Mouse (Mus musculus): ENCODE measurements at regions not wholly inside any gene's neighbourhood (a gene's known extent, or its start where the extent isn't known, plus 50 kb on each side); places are given as distances from the start of the nearest gene placed in this dataset.

DNA sequence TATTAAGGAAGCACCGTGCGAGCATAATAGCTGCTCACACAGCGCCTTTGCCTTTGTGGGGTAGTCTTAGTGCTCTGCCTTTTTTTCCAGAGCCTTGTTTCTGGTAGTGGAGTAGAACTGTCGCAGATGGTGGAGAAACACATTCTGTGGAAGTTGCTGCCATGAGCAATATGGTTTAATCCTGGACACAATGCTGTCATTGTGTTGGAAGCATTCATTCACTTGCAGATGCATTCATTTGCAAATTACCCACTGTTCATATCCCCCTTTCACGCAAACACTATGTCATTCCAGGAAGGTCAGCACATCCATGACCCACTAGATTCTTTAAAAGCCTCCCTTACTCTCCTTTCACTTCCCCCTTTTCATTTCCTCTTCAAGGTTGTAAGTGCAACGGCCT lies 219.7 kb upstream of the Cdh6 start:
- Histone ChIP-seq H3K27me3 (replicated peaks; ENCODE audit: control insufficient read depth, insufficient read depth, low read length) (no peaks in the 10 kb centered on the region), H3K4me2 (replicated peaks; ENCODE audit: low read depth) (no peak overlapping the region), H3K9ac (ENCODE audit: low read depth, low read length) (no peak overlapping the region), H3K4me3 (ENCODE audit: low read depth, low read length) (no peak overlapping the region), H3K9me3 (ENCODE audit: control insufficient read depth) (no peaks in the 10 kb centered on the region), H3K36me3 (ENCODE audit: control insufficient read depth, insufficient read depth) (no peaks in the 10 kb centered on the region), H3K27ac (ENCODE audit: low read depth, low read length) (no peak overlapping the region), H3K4me1 (replicated peaks; ENCODE audit: control insufficient read depth, insufficient read depth, low read length) (no peaks in the 10 kb centered on the region)
- TF ChIP-seq CTCF (IDR thresholded peaks at IDR 0.05; ENCODE audit: low read depth): no peak
- no peak for ATAC-seq
- WGBS: 73% methylated on average over 6 of the region's 6 CpGs

DNA sequence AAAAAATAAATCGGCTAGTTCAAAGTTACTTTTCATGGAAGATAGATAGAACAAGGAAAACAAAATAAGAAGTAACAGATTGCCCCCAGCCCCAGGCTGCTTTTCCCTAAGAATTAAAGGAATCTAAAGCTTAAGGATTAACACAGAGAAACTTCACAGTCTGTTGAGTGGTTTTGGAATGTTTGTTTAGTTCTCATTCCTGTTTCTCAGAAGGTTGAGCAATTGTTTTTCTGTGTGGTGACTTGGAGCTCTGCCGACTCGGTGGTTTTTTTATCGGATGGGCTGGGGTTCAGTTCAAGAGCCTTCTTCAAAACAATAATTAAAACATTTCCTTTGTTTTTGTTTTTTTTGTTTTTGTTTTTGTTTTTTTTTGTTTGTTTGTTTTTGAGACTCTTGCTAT lies 217.9 kb upstream of the Cdh6 start:
- Histone ChIP-seq H3K27ac (ENCODE audit: low read depth, low read length) (no peak overlapping the region), H3K4me3 (ENCODE audit: low read depth, low read length) (no peak overlapping the region), H3K36me3 (ENCODE audit: control insufficient read depth, insufficient read depth) (no peaks in the 10 kb centered on the region), H3K4me1 (replicated peaks; ENCODE audit: control insufficient read depth, insufficient read depth, low read length) (no peaks in the 10 kb centered on the region), H3K9me3 (ENCODE audit: control insufficient read depth) (no peaks in the 10 kb centered on the region), H3K27me3 (replicated peaks; ENCODE audit: control insufficient read depth, insufficient read depth, low read length) (no peaks in the 10 kb centered on the region), H3K4me2 (replicated peaks; ENCODE audit: low read depth) (no peak overlapping the region), H3K9ac (ENCODE audit: low read depth, low read length) (no peak overlapping the region)
- no peak for ATAC-seq
- WGBS: 46% methylated on average over 4 of the region's 4 CpGs
- TF ChIP-seq CTCF (IDR thresholded peaks at IDR 0.05; ENCODE audit: low read depth): no peak

DNA sequence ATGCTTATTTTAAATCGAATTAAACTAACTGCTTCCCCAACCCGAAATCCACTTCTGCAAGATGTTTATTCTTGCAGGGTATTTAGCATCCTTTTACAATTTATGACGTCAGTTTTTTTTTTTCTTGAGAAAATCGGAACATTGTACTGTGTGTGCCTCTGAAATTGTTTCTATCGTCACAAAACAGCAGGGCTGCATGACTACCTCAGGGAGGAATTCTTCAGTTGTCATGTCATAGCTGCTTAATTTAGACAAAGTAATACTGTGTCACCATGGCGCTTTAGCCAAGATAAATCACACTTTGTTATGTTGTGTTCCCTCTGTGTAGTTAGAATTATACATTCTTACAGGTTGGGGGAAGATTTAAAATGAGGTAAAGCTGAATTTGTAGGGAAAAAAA lies 211.3 kb upstream of the Cdh6 start:
- Histone ChIP-seq H3K36me3 (ENCODE audit: control insufficient read depth, insufficient read depth) (no peaks in the 10 kb centered on the region), H3K9me3 (ENCODE audit: control insufficient read depth) (no peaks in the 10 kb centered on the region), H3K4me1 (replicated peaks; ENCODE audit: control insufficient read depth, insufficient read depth, low read length) (no peaks in the 10 kb centered on the region), H3K27me3 (replicated peaks; ENCODE audit: control insufficient read depth, insufficient read depth, low read length) (no peaks in the 10 kb centered on the region), H3K27ac (ENCODE audit: low read depth, low read length) (no peak overlapping the region), H3K4me3 (ENCODE audit: low read depth, low read length) (no peak overlapping the region), H3K9ac (ENCODE audit: low read depth, low read length) (no peak overlapping the region), H3K4me2 (replicated peaks; ENCODE audit: low read depth) (no peak overlapping the region)
- WGBS: 30% methylated on average over 6 of the region's 6 CpGs
- TF ChIP-seq CTCF (IDR thresholded peaks at IDR 0.05; ENCODE audit: low read depth): no peak
- no peak for ATAC-seq

- no peaks in the 10 kb centered on the region for H3K9me3 ChIP-seq (ENCODE audit: control insufficient read depth)
- no peak for TF ChIP-seq CTCF (IDR thresholded peaks at IDR 0.05; ENCODE audit: low read depth)
- no peak overlapping the region for H3K4me2 ChIP-seq (replicated peaks; ENCODE audit: low read depth)
- no peak overlapping the region for H3K4me3 ChIP-seq (ENCODE audit: low read depth, low read length)
- no peak overlapping the region for H3K27ac ChIP-seq (ENCODE audit: low read depth, low read length)
- H3K36me3 ChIP-seq (ENCODE audit: control insufficient read depth, insufficient read depth): no peaks in the 10 kb centered on the region
- 88% methylated on average over 3 of the region's 3 CpGs for WGBS
- ATAC-seq: no peak
- no peak overlapping the region for H3K9ac ChIP-seq (ENCODE audit: low read depth, low read length)
- H3K4me1 ChIP-seq (replicated peaks; ENCODE audit: control insufficient read depth, insufficient read depth, low read length): no peaks in the 10 kb centered on the region
- no peaks in the 10 kb centered on the region for H3K27me3 ChIP-seq (replicated peaks; ENCODE audit: control insufficient read depth, insufficient read depth, low read length)
These were observed 202.1 kb upstream of the Cdh6 start for GRCm38 (mm10) chr15:13375590-13375989.

DNA sequence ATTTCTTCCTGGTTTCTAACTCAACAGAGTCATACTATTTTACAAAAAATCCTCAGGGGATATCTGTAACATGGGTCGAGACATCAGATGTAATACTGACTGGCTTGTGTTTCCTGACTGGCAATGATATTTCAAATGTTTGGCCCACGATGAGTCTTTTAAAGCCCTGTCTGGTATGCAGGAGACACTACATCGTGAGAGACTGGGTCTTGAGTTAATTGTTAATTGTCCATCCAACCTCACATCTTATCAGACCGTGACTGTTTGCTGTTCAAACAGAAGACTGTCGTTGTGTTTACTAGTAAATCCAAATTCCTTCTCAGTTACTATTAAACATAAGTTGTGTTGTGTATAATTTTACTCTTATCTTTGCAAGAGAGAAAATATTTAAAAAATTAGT lies 195.3 kb upstream of the Cdh6 start:
- Histone ChIP-seq H3K4me1 (replicated peaks; ENCODE audit: control insufficient read depth, insufficient read depth, low read length) (no peaks in the 10 kb centered on the region), H3K27ac (ENCODE audit: low read depth, low read length) (no peak overlapping the region), H3K4me3 (ENCODE audit: low read depth, low read length) (no peak overlapping the region), H3K4me2 (replicated peaks; ENCODE audit: low read depth) (no peak overlapping the region), H3K27me3 (replicated peaks; ENCODE audit: control insufficient read depth, insufficient read depth, low read length) (no peaks in the 10 kb centered on the region), H3K9me3 (ENCODE audit: control insufficient read depth) (no peaks in the 10 kb centered on the region), H3K9ac (ENCODE audit: low read depth, low read length) (no peak overlapping the region), H3K36me3 (ENCODE audit: control insufficient read depth, insufficient read depth) (no peaks in the 10 kb centered on the region)
- no peak for ATAC-seq
- WGBS: 31% methylated on average over 5 of the region's 5 CpGs
- TF ChIP-seq CTCF (IDR thresholded peaks at IDR 0.05; ENCODE audit: low read depth): no peak

DNA sequence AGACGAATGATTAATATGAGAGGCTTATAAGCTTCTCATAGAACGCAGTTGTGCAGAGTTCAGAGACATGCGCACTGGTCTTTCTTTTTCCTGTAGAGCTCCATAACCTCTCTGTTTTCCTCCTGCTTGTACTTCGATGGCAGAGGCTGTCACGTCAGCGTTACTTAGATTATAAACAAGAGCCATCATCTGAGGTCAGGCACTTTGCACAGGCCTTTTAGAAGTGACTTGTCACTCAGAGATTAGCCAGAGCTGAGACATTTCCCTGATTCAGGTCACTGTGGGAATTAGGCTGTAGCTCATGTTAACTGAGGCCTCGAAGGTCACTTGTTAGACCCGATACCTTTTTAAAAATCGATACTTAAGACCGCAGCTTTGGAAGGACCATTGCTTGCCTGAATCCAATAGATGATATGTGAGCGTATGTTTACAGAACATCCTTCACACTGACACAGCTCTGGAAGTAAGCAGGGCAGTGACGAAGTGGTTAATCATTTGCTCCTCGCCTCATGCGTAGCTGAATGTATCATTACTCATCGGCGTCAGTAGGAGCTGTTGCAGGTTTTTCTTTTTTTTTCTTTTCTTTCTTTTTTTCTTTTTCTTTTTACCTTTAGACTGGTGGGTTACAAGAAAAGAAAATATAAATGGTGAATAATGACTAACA lies 193.9 kb upstream of the Cdh6 start:
- Histone ChIP-seq H3K4me2 (replicated peaks; ENCODE audit: low read depth) (peak overlapping the region; percentile 35; the same call in 1 of the 2 replicates), H3K4me3 (ENCODE audit: low read depth, low read length) (no peak overlapping the region), H3K9ac (ENCODE audit: low read depth, low read length) (no peak overlapping the region), H3K9me3 (ENCODE audit: control insufficient read depth) (no peaks in the 10 kb centered on the region), H3K36me3 (ENCODE audit: control insufficient read depth, insufficient read depth) (no peaks in the 10 kb centered on the region), H3K27ac (ENCODE audit: low read depth, low read length) (no peak overlapping the region), H3K27me3 (replicated peaks; ENCODE audit: control insufficient read depth, insufficient read depth, low read length) (no peaks in the 10 kb centered on the region), H3K4me1 (replicated peaks; ENCODE audit: control insufficient read depth, insufficient read depth, low read length) (no peaks in the 10 kb centered on the region)
- no peak for ATAC-seq
- TF ChIP-seq CTCF (IDR thresholded peaks at IDR 0.05; ENCODE audit: low read depth): no peak
- 22% methylated on average over 16 of the region's 16 CpGs for WGBS

DNA sequence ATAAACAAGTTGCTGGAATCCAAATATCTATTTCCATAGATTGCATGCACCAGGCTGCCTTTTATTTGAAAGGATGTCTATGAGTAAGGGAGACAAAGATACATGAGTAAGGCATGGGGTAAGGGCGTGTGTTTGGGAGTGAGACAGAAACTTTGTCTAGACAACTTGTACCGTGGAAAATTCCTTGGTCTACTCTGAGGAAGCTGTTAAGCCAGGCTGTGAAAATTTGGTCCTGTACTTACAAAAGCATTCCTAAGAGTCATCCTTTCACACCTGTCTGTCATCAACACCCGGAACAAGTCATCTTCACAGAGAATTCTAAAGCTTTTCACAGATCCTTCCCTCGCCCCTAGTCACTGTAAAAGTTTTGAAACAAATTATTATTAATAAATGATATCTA lies 193.1 kb upstream of the Cdh6 start:
- no peak overlapping the region for H3K4me2 ChIP-seq (replicated peaks; ENCODE audit: low read depth)
- TF ChIP-seq CTCF (IDR thresholded peaks at IDR 0.05; ENCODE audit: low read depth): no peak

More for the DNA sequence above, 193.1 kb upstream of the Cdh6 start:
- 49% methylated on average over 4 of the region's 4 CpGs for WGBS
- H3K27me3 ChIP-seq (replicated peaks; ENCODE audit: control insufficient read depth, insufficient read depth, low read length): no peaks in the 10 kb centered on the region
- no peak overlapping the region for H3K4me3 ChIP-seq (ENCODE audit: low read depth, low read length)
- H3K9ac ChIP-seq (ENCODE audit: low read depth, low read length): no peak overlapping the region
- H3K36me3 ChIP-seq (ENCODE audit: control insufficient read depth, insufficient read depth): no peaks in the 10 kb centered on the region
- H3K4me1 ChIP-seq (replicated peaks; ENCODE audit: control insufficient read depth, insufficient read depth, low read length): no peaks in the 10 kb centered on the region
- ATAC-seq: no peak
- no peak overlapping the region for H3K27ac ChIP-seq (ENCODE audit: low read depth, low read length)
- no peaks in the 10 kb centered on the region for H3K9me3 ChIP-seq (ENCODE audit: control insufficient read depth)
